Mouse (Mus musculus) T-helper 17 cell (primary cell): ENCODE measurements around the gene Reps1.

ENCODE experiments used
- in situ Hi-C, 2 experiments: fragments of 300-600 bp; cut with MboI, MseI; formaldehyde crosslinking; loops; 1 replicate in 1 of 2; 2 replicates in 1 of 2; pipeline ENCODE4 v1.15.1; 2025; ENCODE audit warnings: high pct_unique_total_duplicates in 2 of 2

The Reps1 gene

GRCm38 (mm10) chr10:18061533-18061932 is 5.9 kb downstream of the Reps1 start:
- in situ Hi-C loops: loop anchor here (5.0 to 10.0 kb wide), 2 partner anchors 131 to 1513 kb away; no protein-coding TSS in a partner anchor

DNA sequence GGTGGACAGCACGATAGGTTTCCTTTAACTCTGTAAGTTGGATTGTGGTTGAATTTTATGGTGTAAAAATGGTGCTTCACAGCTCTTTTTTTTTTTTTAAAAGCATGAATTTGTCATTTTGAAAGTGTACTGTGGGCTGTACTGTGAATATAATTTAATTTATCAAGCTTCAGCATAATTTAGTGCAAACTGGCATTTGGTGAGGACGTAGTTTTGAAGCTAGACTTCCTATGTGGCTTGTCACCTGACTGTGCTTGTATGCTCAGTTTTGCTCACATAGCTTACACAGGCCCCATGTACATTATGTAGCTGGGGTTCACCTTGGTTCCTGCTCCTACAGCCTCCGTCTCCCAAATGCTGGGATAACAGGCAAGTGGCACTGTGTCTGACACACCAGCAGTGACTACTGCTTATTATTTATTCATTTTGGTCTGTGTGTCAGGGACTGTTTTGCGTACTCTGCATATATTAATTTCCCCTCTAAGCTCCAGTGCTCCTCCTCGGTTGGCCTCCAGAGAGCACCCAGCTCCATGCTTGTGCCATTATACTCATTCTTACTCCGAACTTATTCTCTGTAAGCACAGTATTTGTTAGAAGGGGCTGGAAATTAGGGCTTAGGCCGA is 9.1 kb downstream of the Reps1 start:
- in situ Hi-C loops: loop anchor here (5.0 to 10.0 kb wide), 2 partner anchors 128 to 1510 kb away; no protein-coding TSS in a partner anchor

DNA sequence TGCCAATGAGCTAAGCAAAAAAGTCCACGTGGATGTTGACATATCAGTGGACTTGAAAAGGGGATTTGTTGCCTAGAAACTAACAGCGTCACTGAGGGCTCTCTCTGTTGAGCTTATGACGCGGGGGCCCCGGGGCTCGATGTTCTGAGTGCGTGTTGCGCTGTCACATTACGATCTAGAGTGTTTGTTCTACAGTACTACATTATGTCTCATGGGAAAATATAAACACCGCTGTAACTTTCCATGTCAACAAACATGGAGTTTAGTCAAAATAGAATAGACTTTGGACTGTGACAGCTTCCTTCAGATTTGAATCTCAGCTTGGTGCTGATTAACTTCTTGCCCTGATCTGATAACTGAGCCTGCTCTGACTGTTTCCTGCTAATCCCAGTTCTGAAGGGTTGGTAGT is 10.4 kb downstream of the Reps1 start:
- in situ Hi-C loops: loop anchor here in 1 of 2 experiments (10.0 kb wide), 1 partner anchor 1509 kb away; no protein-coding TSS in a partner anchor

DNA sequence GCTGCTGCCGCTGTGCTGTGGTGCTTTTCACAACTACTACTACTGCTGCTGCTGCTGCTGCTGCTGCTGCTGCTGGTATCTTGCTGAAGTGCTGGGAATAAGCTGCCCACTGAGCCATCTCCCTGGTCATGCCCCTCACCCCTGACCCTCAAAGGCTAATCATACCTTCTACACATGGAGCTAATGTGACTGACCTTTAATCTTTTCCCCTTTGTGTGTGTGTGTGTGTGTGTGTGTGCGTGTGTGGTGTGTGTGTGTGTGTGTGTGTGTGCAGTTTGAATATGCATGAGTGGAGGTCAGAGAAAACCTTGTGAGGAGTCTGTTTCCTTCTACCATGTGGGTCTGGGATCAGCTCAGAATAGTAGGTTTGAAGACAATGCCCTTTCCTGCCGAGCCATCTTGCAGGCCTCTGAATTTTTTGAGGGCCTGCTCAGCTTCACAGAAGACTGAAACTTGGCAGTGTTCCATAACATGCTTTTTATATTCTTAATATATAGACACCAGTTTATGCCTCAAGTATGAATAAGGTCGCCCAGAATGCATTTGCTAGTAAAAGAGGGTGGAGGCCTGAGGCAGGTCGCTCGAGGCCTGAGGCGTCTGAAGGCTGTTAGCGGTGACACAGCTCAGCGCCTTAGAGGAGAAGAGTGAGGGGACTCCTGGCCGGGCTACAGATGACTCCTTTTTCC is 12.2 kb downstream of the Reps1 start:
- in situ Hi-C loops: loop anchor here in 1 of 2 experiments (10.0 kb wide), 1 partner anchor 1507 kb away; no protein-coding TSS in a partner anchor

DNA sequence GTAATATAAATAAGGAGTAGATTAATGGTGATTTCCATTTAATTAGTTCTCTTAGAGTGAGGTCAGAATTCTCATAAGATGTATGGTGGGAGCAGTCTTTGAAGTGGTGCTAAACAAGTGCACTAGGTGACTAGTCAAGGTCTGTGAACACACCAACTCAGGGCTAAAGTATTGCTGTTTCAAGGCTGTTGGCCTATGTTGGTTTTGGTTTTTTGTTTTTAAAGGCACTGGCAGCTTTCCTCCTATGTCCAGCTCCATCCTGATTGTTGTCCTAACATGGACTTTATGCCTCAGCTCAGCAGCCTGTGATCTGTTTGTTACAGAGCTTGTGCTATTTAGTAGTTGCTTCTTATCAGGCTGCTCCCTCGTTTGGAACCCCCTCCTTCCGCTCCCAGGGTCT is 13.2 kb downstream of the Reps1 start:
- in situ Hi-C loops: loop anchor here in 1 of 2 experiments (10.0 kb wide), 1 partner anchor 1506 kb away; no protein-coding TSS in a partner anchor

GRCm38 (mm10) chr10:18069576-18069975 is 13.9 kb downstream of the Reps1 start:
- in situ Hi-C loops: loop anchor here in 1 of 2 experiments (10.0 kb wide), 1 partner anchor 1505 kb away; no protein-coding TSS in a partner anchor

DNA sequence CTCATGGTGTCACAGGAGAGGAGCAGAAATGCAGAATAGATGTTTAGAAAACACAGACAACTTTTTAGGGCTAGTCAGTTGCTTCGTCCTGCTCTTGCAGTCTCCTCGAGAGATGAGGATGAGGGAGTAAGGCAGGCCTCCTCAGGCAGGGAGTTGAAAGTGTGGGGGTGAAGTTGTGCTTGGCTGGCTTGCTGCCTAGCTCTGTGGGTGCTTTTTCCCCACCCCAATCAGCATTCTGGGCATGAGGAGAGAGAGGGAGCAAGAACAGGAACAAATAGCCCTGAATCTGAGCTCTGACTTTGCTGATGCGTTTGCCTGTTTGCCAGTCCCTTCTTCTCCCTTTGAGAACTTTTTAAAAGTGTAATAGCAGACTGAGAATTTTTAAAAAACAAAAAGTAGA is 14.5 kb downstream of the Reps1 start:
- in situ Hi-C loops: no loop called here

DNA sequence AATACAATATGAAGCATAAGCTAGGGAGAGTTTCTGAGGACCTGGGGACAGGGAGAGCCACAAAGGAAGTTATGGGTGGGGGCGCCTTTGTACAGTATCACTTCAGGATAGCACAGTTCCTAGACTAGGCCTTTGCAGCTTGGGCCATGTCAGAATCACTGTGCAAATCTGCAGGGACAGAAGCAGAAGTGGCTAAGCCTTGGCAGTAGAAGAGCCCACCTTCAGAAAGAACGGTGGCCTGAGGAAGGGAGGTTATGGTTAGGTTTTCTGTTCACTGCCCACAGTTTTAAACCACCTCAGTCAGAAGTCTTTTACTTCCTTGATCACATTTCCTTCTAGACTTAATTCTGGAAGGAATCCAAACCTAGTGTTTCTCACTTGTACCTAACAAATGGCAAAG is 15.0 kb downstream of the Reps1 start:
- in situ Hi-C loops: no loop called here

GRCm38 (mm10) chr10:18072871-18073270 is 17.2 kb downstream of the Reps1 start:
- in situ Hi-C loops: no loop called here

DNA sequence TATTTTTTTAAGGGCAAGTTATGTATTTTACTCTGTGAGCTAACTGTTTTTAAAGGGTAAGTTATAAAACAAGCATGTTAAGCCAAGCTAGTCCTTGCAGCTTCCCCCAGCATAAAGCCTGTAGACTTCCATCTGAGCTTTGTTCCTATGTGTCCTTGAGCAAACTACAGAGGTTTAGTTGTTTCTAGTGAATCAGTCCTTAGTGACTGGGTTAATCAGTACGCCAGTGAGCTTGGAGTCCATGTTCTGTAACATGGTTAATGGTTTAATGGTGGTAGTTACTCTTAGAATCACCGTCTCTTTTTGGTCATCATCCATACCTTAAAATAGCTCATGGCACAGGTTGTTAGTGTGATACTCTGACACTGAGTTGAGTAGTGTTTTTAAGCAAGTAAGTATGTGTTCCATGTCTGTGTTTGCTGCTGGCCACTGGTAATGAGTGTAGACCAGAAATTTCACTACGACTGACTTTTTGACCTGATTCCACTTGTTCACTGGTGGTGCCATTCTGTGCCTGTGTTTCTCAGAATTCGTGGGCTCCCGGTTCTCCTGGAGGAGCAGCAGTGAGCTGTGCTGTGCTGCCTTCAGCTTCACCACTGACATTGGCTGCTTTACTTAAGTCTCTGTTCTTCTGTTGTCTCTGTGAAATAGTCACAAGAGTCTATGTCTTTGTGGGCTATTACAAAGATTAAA is 18.9 kb downstream of the Reps1 start:
- in situ Hi-C loops: no loop called here

DNA sequence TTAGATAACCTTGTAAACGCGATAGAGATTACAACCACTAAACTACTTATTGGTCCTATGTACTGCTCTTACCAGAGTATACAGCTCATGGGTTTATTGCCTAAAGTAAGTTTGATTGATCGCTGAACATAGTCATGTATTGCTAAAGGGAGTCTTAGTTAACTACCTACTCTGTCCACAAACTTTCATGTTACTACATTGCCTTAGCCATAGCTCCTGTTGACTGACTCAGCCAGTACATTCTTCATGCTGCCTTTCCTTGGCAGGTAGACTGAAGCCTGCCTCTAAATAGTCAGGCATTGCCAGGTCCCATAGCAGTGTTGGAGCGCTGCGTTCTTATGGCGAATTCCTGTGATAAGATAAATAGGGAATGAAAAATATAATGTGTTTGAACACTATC is 20.2 kb downstream of the Reps1 start:
- in situ Hi-C loops: no loop called here

GRCm38 (mm10) chr10:18081536-18081935 is 25.9 kb downstream of the Reps1 start:
- in situ Hi-C loops: loop anchor here in 1 of 2 experiments (10.0 kb wide), 1 partner anchor 1053 kb away; no protein-coding TSS in a partner anchor

DNA sequence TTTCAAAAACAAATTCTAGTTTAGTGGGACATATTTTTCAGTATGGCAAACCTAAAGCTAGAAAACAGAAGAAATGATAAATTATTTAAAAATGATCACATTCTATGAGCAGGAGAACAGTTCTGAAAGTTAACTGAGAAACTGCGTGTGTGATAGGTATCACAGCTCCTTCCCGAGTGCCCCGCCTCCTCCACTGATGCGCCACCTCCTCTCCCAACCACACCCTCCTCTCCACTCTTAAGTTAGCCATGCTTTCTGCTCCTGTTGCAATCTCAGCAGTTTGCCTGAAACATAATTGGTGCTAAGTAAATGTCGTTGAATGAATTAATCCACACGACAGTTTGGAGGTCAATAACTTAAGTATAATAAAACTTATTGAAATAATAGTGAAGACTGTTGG is 27.1 kb downstream of the Reps1 start:
- in situ Hi-C loops: loop anchor here in 1 of 2 experiments (10.0 kb wide), 1 partner anchor 1052 kb away; no protein-coding TSS in a partner anchor

DNA sequence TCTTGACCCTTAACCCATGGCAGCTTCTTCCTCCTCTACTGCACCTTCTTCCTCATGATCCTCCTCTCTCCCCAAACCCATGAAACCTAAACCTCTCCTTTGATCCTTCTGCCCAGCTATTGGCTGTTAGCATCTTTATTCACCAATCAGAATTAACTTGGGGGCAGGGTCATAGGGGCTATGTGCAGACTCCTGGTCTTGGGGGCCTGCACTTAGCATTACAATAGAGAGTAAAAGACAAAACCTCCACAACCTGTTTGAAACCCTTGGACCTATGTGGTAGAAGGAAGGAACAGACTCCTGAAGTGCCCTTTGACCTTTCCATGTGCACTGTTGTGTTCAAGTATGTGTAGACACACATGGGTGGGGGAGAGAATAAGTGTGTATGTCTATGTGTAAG is 35.0 kb downstream of the Reps1 start:
- in situ Hi-C loops: no loop called here

GRCm38 (mm10) chr10:18102166-18102565 is 46.5 kb downstream of the Reps1 start:
- in situ Hi-C loops: loop anchor here in 1 of 2 experiments (10.0 kb wide), 1 partner anchor 1427 kb away; no protein-coding TSS in a partner anchor

- in situ Hi-C loops: loop anchor here in 1 of 2 experiments (10.0 kb wide), 1 partner anchor 1433 kb away; no protein-coding TSS in a partner anchor
Measured at GRCm38 (mm10) chr10:18107471-18107870, 51.8 kb downstream of the Reps1 start.

- in situ Hi-C loops: no loop called here
Measured at GRCm38 (mm10) chr10:18110940-18111339, 55.3 kb downstream of the Reps1 start.

- in situ Hi-C loops: no loop called here
Measured at GRCm38 (mm10) chr10:18113473-18114093, 57.9 kb downstream of the Reps1 start.

DNA sequence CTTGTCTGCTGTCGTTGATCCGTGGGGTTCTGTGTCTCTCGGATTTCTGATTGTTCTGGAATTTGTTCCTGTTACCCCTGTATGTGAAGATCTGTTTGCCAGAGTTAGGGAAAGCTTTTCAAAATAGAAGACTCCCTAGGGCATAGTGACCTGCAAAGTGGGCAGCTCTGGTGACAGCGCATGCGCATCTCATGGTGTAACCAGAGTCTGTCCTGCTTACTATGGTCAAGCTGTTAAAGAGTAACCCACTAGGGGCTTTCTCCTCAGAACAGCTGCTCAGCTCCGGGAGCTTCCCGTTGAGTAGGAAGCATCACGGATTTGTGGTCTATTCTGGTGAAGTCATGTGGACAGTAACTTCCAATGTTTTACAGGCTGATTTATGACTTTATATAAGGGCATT is 62.7 kb downstream of the Reps1 start:
- in situ Hi-C loops: no loop called here

- in situ Hi-C loops: no loop called here
Measured at GRCm38 (mm10) chr10:18130276-18130675, 74.6 kb downstream of the Reps1 start.
